Mouse (Mus musculus): ENCODE results near the gene Muc20. TPM values are rescaled to one million over a fixed set of nuclear protein-coding genes. Genes with fewer than 3 reads are reported as not detected.

Gene Muc20
- polyA plus RNA-seq, 1 experiment, result not detected

- 85% methylated on average over 4 of the region's 4 CpGs for WGBS
- Histone ChIP-seq H3K4me3 (replicated peaks; ENCODE audit: control insufficient read depth, low read depth, low read length) (no peak within 1 kb of the TSS), H3K27ac (ENCODE audit: control insufficient read depth, insufficient read depth, low read depth, low read length, poor library complexity) (no peak within 1 kb of the TSS), H3K4me1 (ENCODE audit: control insufficient read depth, insufficient read depth, low read length) (peaks cover 3% of the 10 kb centered on the region)
- TF ChIP-seq CTCF (IDR thresholded peaks at IDR 0.05; ENCODE audit: control insufficient read depth, insufficient read depth, low read length), result no peak
Measured at GRCm38 (mm10) chr16:32810321-32810720, 13.1 kb upstream of the Muc20 start, which contains the start of gene Smbd1. Smbd1 (minus strand) TSS chr16:32810477.

- no peak overlapping the region for H3K4me3 ChIP-seq (replicated peaks; ENCODE audit: control insufficient read depth, low read depth, low read length)
- TF ChIP-seq POLR2A (IDR thresholded peaks at IDR 0.05; ENCODE audit: borderline replicate concordance, control insufficient read depth, low read depth, low read length), result no peak
- no peak for TF ChIP-seq CTCF (IDR thresholded peaks at IDR 0.05; ENCODE audit: control insufficient read depth, insufficient read depth, low read length)
- 36% methylated on average over 8 of the region's 8 CpGs for WGBS
Measured at GRCm38 (mm10) chr16:32807408-32808185, 10.4 kb upstream of the Muc20 start.

GRCm38 (mm10) chr16:32805151-32805550 is 7.9 kb upstream of the Muc20 start:
- TF ChIP-seq POLR2A (IDR thresholded peaks at IDR 0.05; ENCODE audit: borderline replicate concordance, control insufficient read depth, low read depth, low read length) (no peak), CTCF (IDR thresholded peaks at IDR 0.05; ENCODE audit: control insufficient read depth, insufficient read depth, low read length) (no peak)
- 44% methylated on average over 7 of the region's 7 CpGs for WGBS
- H3K4me1 ChIP-seq (ENCODE audit: control insufficient read depth, insufficient read depth, low read length), result peaks cover 3% of the 10 kb centered on the region
- no peak overlapping the region for H3K4me3 ChIP-seq (replicated peaks; ENCODE audit: control insufficient read depth, low read depth, low read length)
- no peak overlapping the region for H3K27ac ChIP-seq (ENCODE audit: control insufficient read depth, insufficient read depth, low read depth, low read length, poor library complexity)

More at GRCm38 (mm10) chr16:32807408-32808185, 10.4 kb upstream of the Muc20 start:
- Histone ChIP-seq H3K27ac (ENCODE audit: control insufficient read depth, insufficient read depth, low read depth, low read length, poor library complexity) (no peak overlapping the region), H3K4me1 (ENCODE audit: control insufficient read depth, insufficient read depth, low read length) (peaks cover 3% of the 10 kb centered on the region)

GRCm38 (mm10) chr16:32803901-32804300 is 6.7 kb upstream of the Muc20 start:
- Histone ChIP-seq H3K4me3 (replicated peaks; ENCODE audit: control insufficient read depth, low read depth, low read length) (no peak overlapping the region), H3K27ac (ENCODE audit: control insufficient read depth, insufficient read depth, low read depth, low read length, poor library complexity) (no peak overlapping the region), H3K4me1 (ENCODE audit: control insufficient read depth, insufficient read depth, low read length) (peaks cover 3% of the 10 kb centered on the region)
- no peak for TF ChIP-seq POLR2A (IDR thresholded peaks at IDR 0.05; ENCODE audit: borderline replicate concordance, control insufficient read depth, low read depth, low read length)
- no peak for TF ChIP-seq CTCF (IDR thresholded peaks at IDR 0.05; ENCODE audit: control insufficient read depth, insufficient read depth, low read length)
- WGBS, result 37% methylated on average over 5 of the region's 5 CpGs

- WGBS, result 31% methylated on average over 6 of the region's 6 CpGs
- no peak for TF ChIP-seq POLR2A (IDR thresholded peaks at IDR 0.05; ENCODE audit: borderline replicate concordance, control insufficient read depth, low read depth, low read length)
- no peak for TF ChIP-seq CTCF (IDR thresholded peaks at IDR 0.05; ENCODE audit: control insufficient read depth, insufficient read depth, low read length)
- Histone ChIP-seq H3K4me1 (ENCODE audit: control insufficient read depth, insufficient read depth, low read length) (peaks cover 3% of the 10 kb centered on the region), H3K4me3 (replicated peaks; ENCODE audit: control insufficient read depth, low read depth, low read length) (no peak overlapping the region), H3K27ac (ENCODE audit: control insufficient read depth, insufficient read depth, low read depth, low read length, poor library complexity) (no peak overlapping the region)
Measured at GRCm38 (mm10) chr16:32803252-32803853, 6.1 kb upstream of the Muc20 start.

GRCm38 (mm10) chr16:32796676-32797425 is 384 bp downstream of the Muc20 start:
- Histone ChIP-seq H3K27ac (ENCODE audit: control insufficient read depth, insufficient read depth, low read depth, low read length, poor library complexity) (no peak overlapping the region; the same call in 1 of the 2 replicates), H3K4me1 (ENCODE audit: control insufficient read depth, insufficient read depth, low read length) (no peaks in the 10 kb centered on the region; the same call in 1 of the 2 replicates), H3K4me3 (replicated peaks; ENCODE audit: control insufficient read depth, low read depth, low read length) (no peak overlapping the region)
- WGBS, result 69% methylated on average over 14 of the region's 14 CpGs
- TF ChIP-seq POLR2A (IDR thresholded peaks at IDR 0.05; ENCODE audit: borderline replicate concordance, control insufficient read depth, low read depth, low read length), result no peak
- no peak for TF ChIP-seq CTCF (IDR thresholded peaks at IDR 0.05; ENCODE audit: control insufficient read depth, insufficient read depth, low read length)

GRCm38 (mm10) chr16:32795177-32795576 is 2.1 kb downstream of the Muc20 start:
- no peak overlapping the region for H3K4me3 ChIP-seq (replicated peaks; ENCODE audit: control insufficient read depth, low read depth, low read length)
- H3K4me1 ChIP-seq (ENCODE audit: control insufficient read depth, insufficient read depth, low read length), result no peaks in the 10 kb centered on the region; the same call in 1 of the 2 replicates

GRCm38 (mm10) chr16:32790056-32790455 is 7.2 kb downstream of the Muc20 start:
- WGBS, result 80% methylated on average over 5 of the region's 5 CpGs
- H3K27ac ChIP-seq (ENCODE audit: control insufficient read depth, insufficient read depth, low read depth, low read length, poor library complexity), result no peak overlapping the region

More at GRCm38 (mm10) chr16:32795177-32795576, 2.1 kb downstream of the Muc20 start:
- TF ChIP-seq CTCF (IDR thresholded peaks at IDR 0.05; ENCODE audit: control insufficient read depth, insufficient read depth, low read length) (no peak), POLR2A (IDR thresholded peaks at IDR 0.05; ENCODE audit: borderline replicate concordance, control insufficient read depth, low read depth, low read length) (no peak)
- no peak overlapping the region for H3K27ac ChIP-seq (ENCODE audit: control insufficient read depth, insufficient read depth, low read depth, low read length, poor library complexity)
- WGBS, result 67% methylated on average over 1 of the region's 1 CpGs

More at GRCm38 (mm10) chr16:32790056-32790455, 7.2 kb downstream of the Muc20 start:
- TF ChIP-seq POLR2A (IDR thresholded peaks at IDR 0.05; ENCODE audit: borderline replicate concordance, control insufficient read depth, low read depth, low read length), result no peak
- no peak for TF ChIP-seq CTCF (IDR thresholded peaks at IDR 0.05; ENCODE audit: control insufficient read depth, insufficient read depth, low read length)
- Histone ChIP-seq H3K4me3 (replicated peaks; ENCODE audit: control insufficient read depth, low read depth, low read length) (no peak overlapping the region), H3K4me1 (ENCODE audit: control insufficient read depth, insufficient read depth, low read length) (no peaks in the 10 kb centered on the region; the same call in 1 of the 2 replicates)

All from bone marrow, adult 2 months (tissue).